Mouse (Mus musculus): ENCODE results near the gene Ifnar2. TPM values are rescaled to one million over a fixed set of nuclear protein-coding genes. Genes with fewer than 3 reads are reported as not detected.

Gene Ifnar2
- polyA plus RNA-seq, 1 experiment = 4.7 TPM

DNA sequence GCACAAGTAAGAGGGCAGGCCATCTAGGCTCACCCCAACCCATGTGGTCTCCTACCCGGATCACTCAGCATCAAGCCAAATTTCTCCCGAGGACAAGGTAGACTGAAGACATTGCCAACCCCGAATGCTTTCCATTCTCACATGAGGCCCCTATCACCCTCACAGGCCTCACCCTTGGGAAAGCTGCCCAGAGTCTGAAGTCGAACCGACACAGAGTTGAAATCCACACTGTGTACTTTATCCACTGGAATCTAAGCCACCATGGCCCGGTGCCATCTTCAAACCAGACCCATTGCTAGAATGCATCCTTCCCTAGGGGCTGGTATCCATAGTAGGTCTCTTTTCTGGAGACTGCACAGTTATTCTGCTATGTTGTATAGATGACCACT, 74.9 kb downstream of the Ifnar2 start:
- Histone ChIP-seq H3K4me3 (ENCODE audit: control insufficient read depth, low read depth, low read length) (no peak overlapping the region), H3K36me3 (ENCODE audit: control insufficient read depth, insufficient read depth, low read length) (no peaks in the 10 kb centered on the region), H3K27ac (ENCODE audit: control insufficient read depth, insufficient read depth, low read depth, low read length) (no peak overlapping the region), H3K27me3 (ENCODE audit: control insufficient read depth, insufficient read depth, low read length) (no peaks in the 10 kb centered on the region), H3K4me1 (ENCODE audit: control insufficient read depth, insufficient read depth, low read length) (0 out of 2 replicates have a peak, but pooled peaks cover 4% of the 10 kb centered on the region)
- TF ChIP-seq CTCF (IDR thresholded peaks at IDR 0.05; ENCODE audit: control insufficient read depth, insufficient read depth, insufficient replicate concordance, low read depth, low read length) = no peak

DNA sequence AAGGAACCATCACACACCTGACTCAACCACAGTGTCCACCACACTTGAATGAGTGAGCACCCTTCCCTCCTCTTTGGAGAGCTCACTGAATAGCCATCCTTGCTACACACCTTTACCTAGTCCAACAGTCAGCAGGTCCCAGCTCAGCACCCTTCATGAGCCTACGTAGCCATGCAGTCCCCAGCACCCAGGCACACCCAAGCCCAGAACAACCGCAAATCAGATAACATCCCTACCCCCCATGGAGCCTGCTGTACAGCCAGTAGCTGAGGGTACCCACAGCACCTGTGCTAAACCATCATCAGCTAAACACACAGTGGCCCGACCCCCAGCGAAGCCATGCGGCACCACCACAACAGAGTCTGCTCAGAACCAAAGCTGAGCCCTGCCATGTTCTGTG, 75.5 kb downstream of the Ifnar2 start:
- Histone ChIP-seq H3K4me1 (ENCODE audit: control insufficient read depth, insufficient read depth, low read length) (0 out of 2 replicates have a peak, but pooled peaks cover under 1% of the 10 kb centered on the region), H3K4me3 (ENCODE audit: control insufficient read depth, low read depth, low read length) (no peak overlapping the region), H3K27ac (ENCODE audit: control insufficient read depth, insufficient read depth, low read depth, low read length) (no peak overlapping the region), H3K36me3 (ENCODE audit: control insufficient read depth, insufficient read depth, low read length) (no peaks in the 10 kb centered on the region), H3K27me3 (ENCODE audit: control insufficient read depth, insufficient read depth, low read length) (no peaks in the 10 kb centered on the region)
- TF ChIP-seq POLR2A (IDR thresholded peaks at IDR 0.05; ENCODE audit: control insufficient read depth, low read depth, low read length) = no peak
- no peak for TF ChIP-seq CTCF (IDR thresholded peaks at IDR 0.05; ENCODE audit: control insufficient read depth, insufficient read depth, insufficient replicate concordance, low read depth, low read length)

- no peaks in the 10 kb centered on the region for H3K27me3 ChIP-seq (ENCODE audit: control insufficient read depth, insufficient read depth, low read length)
- no peak overlapping the region for H3K27ac ChIP-seq (ENCODE audit: control insufficient read depth, insufficient read depth, low read depth, low read length)
- no peak for TF ChIP-seq CTCF (IDR thresholded peaks at IDR 0.05; ENCODE audit: control insufficient read depth, insufficient read depth, insufficient replicate concordance, low read depth, low read length)
- TF ChIP-seq POLR2A (IDR thresholded peaks at IDR 0.05; ENCODE audit: control insufficient read depth, low read depth, low read length) = no peak
- H3K4me1 ChIP-seq (ENCODE audit: control insufficient read depth, insufficient read depth, low read length) = no peaks in the 10 kb centered on the region
- H3K36me3 ChIP-seq (ENCODE audit: control insufficient read depth, insufficient read depth, low read length) = no peaks in the 10 kb centered on the region
- H3K4me3 ChIP-seq (ENCODE audit: control insufficient read depth, low read depth, low read length) = no peak overlapping the region
These were observed 76.3 kb downstream of the Ifnar2 start for GRCm38 (mm10) chr16:91448895-91449294.

DNA sequence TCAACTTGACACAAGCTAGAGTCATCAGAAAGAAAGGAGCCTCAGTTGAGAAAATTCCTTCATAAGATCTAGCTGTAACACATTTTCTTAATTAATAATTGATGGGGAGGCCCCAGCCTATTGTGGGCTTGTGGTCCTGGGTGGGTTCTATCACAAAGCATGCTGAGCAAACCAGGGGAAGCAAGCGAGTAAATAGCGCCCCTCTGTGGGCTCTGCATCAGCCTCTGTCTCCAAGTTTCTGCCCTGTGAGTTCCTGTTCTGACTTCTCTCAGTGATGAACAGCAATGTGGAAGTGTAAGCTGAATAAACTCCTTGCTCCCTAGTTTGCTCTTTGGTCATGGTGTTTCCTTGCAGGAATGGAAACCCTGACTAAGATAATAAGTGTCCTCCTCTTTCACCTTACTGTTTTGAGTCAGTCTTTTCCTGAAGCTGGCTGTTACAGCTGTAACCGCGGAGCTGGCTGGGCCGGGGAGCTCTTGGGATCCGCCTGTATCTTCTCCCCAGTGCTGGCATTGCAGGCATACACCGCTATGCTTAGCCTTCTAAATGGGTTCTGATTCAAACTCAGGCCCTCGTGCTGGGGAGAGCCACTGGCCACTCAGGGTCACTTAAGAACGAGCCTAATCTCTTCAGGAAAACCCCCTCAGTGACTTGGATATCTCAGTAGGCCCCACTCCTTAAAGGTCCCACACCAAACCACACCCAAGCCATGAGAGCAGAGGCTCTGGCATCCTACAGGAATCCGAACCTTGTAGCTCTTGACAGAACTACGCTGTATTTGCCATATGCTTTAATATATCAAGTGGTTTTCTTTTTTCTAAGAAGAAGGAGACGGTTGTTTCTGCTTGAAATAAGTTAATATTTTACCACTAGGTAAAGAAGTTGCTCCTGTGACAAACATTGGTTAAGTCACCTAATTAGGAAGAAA, 77.8 kb downstream of the Ifnar2 start:
- Histone ChIP-seq H3K4me1 (ENCODE audit: control insufficient read depth, insufficient read depth, low read length) (no peaks in the 10 kb centered on the region), H3K27me3 (ENCODE audit: control insufficient read depth, insufficient read depth, low read length) (no peaks in the 10 kb centered on the region), H3K4me3 (ENCODE audit: control insufficient read depth, low read depth, low read length) (no peak overlapping the region), H3K27ac (ENCODE audit: control insufficient read depth, insufficient read depth, low read depth, low read length) (no peak overlapping the region), H3K36me3 (ENCODE audit: control insufficient read depth, insufficient read depth, low read length) (no peaks in the 10 kb centered on the region)
- no peak for TF ChIP-seq POLR2A (IDR thresholded peaks at IDR 0.05; ENCODE audit: control insufficient read depth, low read depth, low read length)
- no peak for TF ChIP-seq CTCF (IDR thresholded peaks at IDR 0.05; ENCODE audit: control insufficient read depth, insufficient read depth, insufficient replicate concordance, low read depth, low read length)

DNA sequence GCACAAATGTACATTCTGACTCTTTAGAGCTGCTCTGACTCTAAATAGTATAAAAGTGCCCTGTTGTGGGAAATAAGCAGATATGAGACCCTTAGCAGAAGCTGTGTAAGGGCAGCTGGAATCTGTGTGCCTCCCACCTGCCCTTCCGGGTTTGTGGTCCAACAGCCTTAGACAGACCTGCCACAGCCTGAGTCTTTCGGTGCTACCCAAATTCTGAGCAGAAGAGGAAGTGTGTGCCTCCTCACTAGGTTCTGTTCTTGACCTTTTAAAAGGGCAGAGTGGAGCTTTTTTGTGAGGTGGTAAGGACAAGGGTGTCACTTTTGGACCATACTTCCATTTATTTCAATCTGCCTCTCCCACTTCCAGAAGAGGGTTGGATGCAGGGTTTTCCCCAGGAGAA, 79.4 kb downstream of the Ifnar2 start:
- Histone ChIP-seq H3K36me3 (ENCODE audit: control insufficient read depth, insufficient read depth, low read length) (no peaks in the 10 kb centered on the region), H3K4me1 (ENCODE audit: control insufficient read depth, insufficient read depth, low read length) (no peaks in the 10 kb centered on the region), H3K27me3 (ENCODE audit: control insufficient read depth, insufficient read depth, low read length) (no peaks in the 10 kb centered on the region), H3K4me3 (ENCODE audit: control insufficient read depth, low read depth, low read length) (no peak overlapping the region), H3K27ac (ENCODE audit: control insufficient read depth, insufficient read depth, low read depth, low read length) (no peak overlapping the region)
- TF ChIP-seq POLR2A (IDR thresholded peaks at IDR 0.05; ENCODE audit: control insufficient read depth, low read depth, low read length) = no peak
- no peak for TF ChIP-seq CTCF (IDR thresholded peaks at IDR 0.05; ENCODE audit: control insufficient read depth, insufficient read depth, insufficient replicate concordance, low read depth, low read length)

DNA sequence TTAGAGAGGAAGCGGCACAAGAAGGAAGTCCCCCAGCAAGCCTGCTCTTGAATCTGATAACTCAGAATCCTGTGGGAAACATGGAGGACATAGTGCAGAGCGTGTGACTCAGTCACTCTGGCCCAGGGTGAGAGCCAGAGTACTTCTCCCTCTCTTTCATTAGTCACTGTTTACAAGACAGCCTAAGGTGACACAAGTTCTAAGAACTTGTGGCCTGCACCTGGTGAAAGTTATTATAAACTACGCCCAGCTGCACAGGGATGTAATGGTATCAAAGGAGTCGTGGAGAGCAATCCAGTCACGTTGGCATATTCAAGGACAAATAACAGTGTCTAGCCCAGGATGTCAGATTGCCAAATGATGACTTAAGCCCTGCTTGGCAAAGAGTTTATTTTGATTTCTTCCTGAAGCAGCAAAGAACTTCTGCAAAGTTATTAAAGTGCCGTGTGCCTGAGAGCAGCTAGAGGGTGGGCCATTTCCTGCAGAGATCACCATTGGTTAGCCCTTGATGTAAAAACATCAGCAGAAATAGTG, 79.8 kb downstream of the Ifnar2 start:
- TF ChIP-seq POLR2A (IDR thresholded peaks at IDR 0.05; ENCODE audit: control insufficient read depth, low read depth, low read length) = no peak
- TF ChIP-seq CTCF (IDR thresholded peaks at IDR 0.05; ENCODE audit: control insufficient read depth, insufficient read depth, insufficient replicate concordance, low read depth, low read length) = no peak
- Histone ChIP-seq H3K27ac (ENCODE audit: control insufficient read depth, insufficient read depth, low read depth, low read length) (no peak overlapping the region), H3K4me1 (ENCODE audit: control insufficient read depth, insufficient read depth, low read length) (no peaks in the 10 kb centered on the region), H3K36me3 (ENCODE audit: control insufficient read depth, insufficient read depth, low read length) (no peaks in the 10 kb centered on the region), H3K4me3 (ENCODE audit: control insufficient read depth, low read depth, low read length) (no peak overlapping the region), H3K27me3 (ENCODE audit: control insufficient read depth, insufficient read depth, low read length) (no peaks in the 10 kb centered on the region)

Other genes with a start within 250 kb of the Ifnar2 start
- not detected in 2 replicates for gene Olig2, start 147.3 kb upstream of the Ifnar2 start, polyA plus RNA-seq (2012; rRNA removed)
- gene Olig1, start 103.0 kb upstream of the Ifnar2 start, polyA plus RNA-seq (2012; rRNA removed) = 3.2 and 3.3 TPM in 2 replicates
- not detected in 2 replicates for gene Gm21970, start 18.9 kb downstream of the Ifnar2 start, polyA plus RNA-seq (2012; rRNA removed)
- gene Il10rb, start 33.4 kb downstream of the Ifnar2 start, polyA plus RNA-seq (2012; rRNA removed) = 6.4 and 7.2 TPM in 2 replicates
- 6.7 and 7.9 TPM in 2 replicates for gene Ifnar1, start 112.5 kb downstream of the Ifnar2 start, polyA plus RNA-seq (2012; rRNA removed)
- gene Ifngr2, start 174.3 kb downstream of the Ifnar2 start, polyA plus RNA-seq (2012; rRNA removed) = 11.4 and 12.4 TPM in 2 replicates
- 50.6 and 54.1 TPM in 2 replicates for gene Tmem50b, start 225.0 kb downstream of the Ifnar2 start, polyA plus RNA-seq (2012; rRNA removed)
- 9.0 and 12.5 TPM in 2 replicates for gene Dnajc28, start 246.2 kb downstream of the Ifnar2 start, polyA plus RNA-seq (2012; rRNA removed)

All from testis, adult 2 months (tissue).